Mouse (Mus musculus): ENCODE results near the gene Mal. TPM values are rescaled to one million over a fixed set of nuclear protein-coding genes. Genes with fewer than 3 reads are reported as not detected.

Mal gene
- polyA plus RNA-seq, 1 experiment, result 180 TPM

DNA sequence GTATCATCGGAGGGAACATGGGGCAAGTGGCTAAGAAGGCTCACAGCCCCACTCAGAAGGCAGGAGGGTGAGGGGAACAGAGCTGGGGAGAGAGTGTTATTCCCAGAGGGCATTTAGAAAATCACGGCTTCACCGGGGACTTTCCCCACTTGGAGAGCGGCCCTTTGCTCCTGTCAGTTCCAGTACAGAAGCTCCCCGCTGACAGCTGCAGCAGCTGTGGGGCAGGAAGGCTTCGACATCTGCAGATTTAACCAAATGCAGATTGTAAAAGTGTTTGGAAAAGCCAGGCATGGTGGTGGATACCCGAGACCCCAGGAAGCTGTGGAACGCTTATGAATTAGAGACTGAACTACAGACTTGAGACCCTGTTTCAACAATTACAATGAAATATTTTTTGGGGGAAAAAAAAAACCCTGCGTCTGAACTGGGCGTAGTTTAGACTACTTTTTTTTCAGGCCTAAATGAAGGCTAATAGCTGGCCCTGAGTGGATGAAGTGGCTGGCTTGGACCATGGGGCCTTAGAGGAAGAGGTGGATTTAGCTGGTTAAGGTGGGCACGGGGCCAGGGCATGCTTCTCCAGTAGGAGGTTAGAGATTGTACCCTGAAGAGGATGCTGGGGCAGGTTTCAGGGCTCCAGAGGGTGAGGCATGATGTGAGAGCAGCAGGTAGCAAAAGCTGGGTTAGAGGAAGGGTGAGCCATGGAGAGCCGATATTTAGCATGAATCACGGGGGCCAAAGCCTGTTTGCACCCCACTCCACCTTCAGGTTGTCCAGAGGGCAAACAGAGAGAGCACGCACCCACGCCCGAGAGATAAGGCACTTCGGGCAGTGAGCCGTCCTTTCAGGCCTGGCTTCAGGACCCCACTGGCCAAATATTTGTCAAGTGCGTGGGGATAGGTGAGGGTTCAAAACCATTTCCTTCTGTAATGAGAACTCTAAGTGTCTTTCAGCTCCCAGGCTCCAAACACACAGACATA, 12.5 kb downstream of the Mal start:
- Histone ChIP-seq H3K4me3 (replicated peaks; ENCODE audit: insufficient read depth, low read depth, low read length) (no peak overlapping the region), H3K27ac (ENCODE audit: insufficient read depth, low read length) (no peak overlapping the region), H3K27me3 (ENCODE audit: control insufficient read depth, insufficient read depth, low read length) (no peaks in the 10 kb centered on the region), H3K4me1 (ENCODE audit: control insufficient read depth, insufficient read depth, low read length) (no peaks in the 10 kb centered on the region)
- no peak for TF ChIP-seq POLR2A (IDR thresholded peaks at IDR 0.05; ENCODE audit: borderline replicate concordance, insufficient read depth, low read length)
- no peak for TF ChIP-seq CTCF (IDR thresholded peaks at IDR 0.05; ENCODE audit: borderline replicate concordance, insufficient read depth, low read depth, low read length)
- 65% methylated on average over 19 of the region's 19 CpGs for WGBS
- no peak for DNase-seq

DNA sequence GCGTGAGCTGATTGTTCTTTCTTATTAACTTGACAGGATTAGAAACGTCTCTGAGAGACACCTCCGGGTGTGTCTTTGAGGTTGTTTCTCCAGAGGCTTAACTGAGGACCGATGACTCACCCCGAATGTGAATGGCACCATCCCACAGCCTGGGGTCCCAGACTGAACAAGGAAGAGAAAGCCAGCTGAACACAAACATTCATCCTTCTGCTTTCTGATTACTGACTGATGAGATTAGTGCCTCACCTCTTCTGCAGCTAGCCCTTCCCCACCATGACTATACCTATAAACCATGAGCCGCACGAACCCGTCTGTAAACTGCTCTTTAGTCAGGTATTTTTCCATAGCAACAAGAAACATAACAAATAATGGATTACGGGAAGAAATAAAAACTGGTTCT, 17.5 kb downstream of the Mal start:
- no peaks in the 10 kb centered on the region for H3K4me1 ChIP-seq (ENCODE audit: control insufficient read depth, insufficient read depth, low read length)
- H3K27me3 ChIP-seq (ENCODE audit: control insufficient read depth, insufficient read depth, low read length), result no peaks in the 10 kb centered on the region
- WGBS, result 74% methylated on average over 9 of the region's 9 CpGs
- H3K4me3 ChIP-seq (replicated peaks; ENCODE audit: insufficient read depth, low read depth, low read length), result no peak overlapping the region
- H3K27ac ChIP-seq (ENCODE audit: insufficient read depth, low read length), result no peak overlapping the region
- no peak for DNase-seq
- no peak for TF ChIP-seq CTCF (IDR thresholded peaks at IDR 0.05; ENCODE audit: borderline replicate concordance, insufficient read depth, low read depth, low read length)
- TF ChIP-seq POLR2A (IDR thresholded peaks at IDR 0.05; ENCODE audit: borderline replicate concordance, insufficient read depth, low read length), result no peak

DNA sequence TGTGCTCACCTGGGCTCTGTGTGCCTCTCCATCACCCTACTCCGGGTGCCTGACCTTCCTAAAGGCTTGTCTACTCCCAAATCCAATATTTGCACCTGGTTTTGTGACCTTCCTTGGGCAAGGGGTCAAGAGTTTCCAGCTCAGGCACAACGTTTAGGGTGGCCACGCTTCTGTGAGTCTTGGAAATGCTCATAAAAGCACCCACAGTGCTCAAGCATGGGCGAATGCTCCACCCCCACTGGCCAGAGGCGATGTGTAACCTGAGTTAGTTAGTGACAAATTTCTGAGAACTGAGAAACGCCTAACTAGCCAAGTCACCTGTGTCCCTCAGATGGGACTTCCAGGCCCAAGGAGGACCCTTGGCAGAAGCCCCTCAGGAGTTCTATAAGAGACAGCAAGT, 20.9 kb downstream of the Mal start:
- H3K4me3 ChIP-seq (replicated peaks; ENCODE audit: insufficient read depth, low read depth, low read length), result no peak overlapping the region
- DNase-seq, result no peak
- TF ChIP-seq CTCF (IDR thresholded peaks at IDR 0.05; ENCODE audit: borderline replicate concordance, insufficient read depth, low read depth, low read length) (no peak), POLR2A (IDR thresholded peaks at IDR 0.05; ENCODE audit: borderline replicate concordance, insufficient read depth, low read length) (no peak)
- 67% methylated on average over 6 of the region's 6 CpGs for WGBS
- H3K27ac ChIP-seq (ENCODE audit: insufficient read depth, low read length), result no peak overlapping the region
- no peaks in the 10 kb centered on the region for H3K4me1 ChIP-seq (ENCODE audit: control insufficient read depth, insufficient read depth, low read length)
- H3K27me3 ChIP-seq (ENCODE audit: control insufficient read depth, insufficient read depth, low read length), result no peaks in the 10 kb centered on the region; the same call in 1 of the 2 replicates

DNA sequence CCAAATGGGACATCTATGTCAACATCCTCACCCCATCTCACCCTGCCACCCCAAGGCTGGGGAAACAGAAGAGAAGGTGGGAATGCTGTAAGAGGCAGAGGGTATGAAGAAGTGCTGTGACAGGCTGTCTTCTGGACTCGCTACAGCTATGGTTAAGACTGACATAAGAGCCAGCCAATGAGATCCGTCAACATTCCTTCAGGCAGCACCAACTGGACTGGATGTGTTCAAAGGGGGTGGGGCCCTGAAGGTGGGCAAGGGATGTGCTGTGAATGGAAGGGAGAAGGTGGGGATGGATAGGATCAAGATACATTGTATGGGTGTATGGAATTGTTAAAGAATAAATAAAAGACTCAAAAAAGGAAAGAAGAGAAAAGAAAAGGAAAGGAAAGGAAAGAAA, 23.9 kb downstream of the Mal start:
- WGBS, result 71% methylated on average over 2 of the region's 2 CpGs
- Histone ChIP-seq H3K4me3 (replicated peaks; ENCODE audit: insufficient read depth, low read depth, low read length) (no peak overlapping the region), H3K27me3 (ENCODE audit: control insufficient read depth, insufficient read depth, low read length) (no peaks in the 10 kb centered on the region; the same call in 1 of the 2 replicates), H3K27ac (ENCODE audit: insufficient read depth, low read length) (no peak overlapping the region), H3K4me1 (ENCODE audit: control insufficient read depth, insufficient read depth, low read length) (peaks cover 6% of the 10 kb centered on the region)
- TF ChIP-seq CTCF (IDR thresholded peaks at IDR 0.05; ENCODE audit: borderline replicate concordance, insufficient read depth, low read depth, low read length) (no peak), POLR2A (IDR thresholded peaks at IDR 0.05; ENCODE audit: borderline replicate concordance, insufficient read depth, low read length) (no peak)
- DNase-seq, result no peak

DNA sequence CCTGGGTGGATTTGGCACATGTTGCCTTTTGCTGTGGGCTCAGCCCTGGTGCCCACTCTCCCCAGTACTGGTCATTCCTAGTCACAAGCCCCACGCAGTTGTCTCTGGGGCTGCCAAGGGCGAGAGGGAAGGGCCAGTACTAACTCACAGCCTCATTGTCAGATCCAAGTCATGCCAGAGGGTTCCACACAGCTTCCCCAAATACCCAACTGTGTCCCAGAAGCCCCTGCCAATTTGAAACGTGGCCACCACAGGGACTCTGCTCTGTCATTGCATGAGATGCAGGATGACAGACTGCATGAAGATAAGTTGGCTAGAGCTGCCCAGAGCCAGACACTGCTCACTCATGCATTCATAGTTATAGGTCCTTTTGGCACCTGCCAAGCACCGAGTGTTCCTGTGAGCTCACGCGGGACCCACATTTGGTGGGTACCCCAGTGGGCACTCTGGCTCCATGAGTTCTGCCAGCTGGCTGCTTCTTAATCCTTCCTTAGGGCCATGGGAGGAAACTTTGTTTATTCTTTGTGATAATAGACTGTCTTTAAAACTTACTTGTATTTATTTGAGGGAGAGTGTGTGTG, 28.4 kb downstream of the Mal start:
- Histone ChIP-seq H3K4me3 (replicated peaks; ENCODE audit: insufficient read depth, low read depth, low read length) (no peak overlapping the region), H3K4me1 (ENCODE audit: control insufficient read depth, insufficient read depth, low read length) (peaks cover 6% of the 10 kb centered on the region), H3K27me3 (ENCODE audit: control insufficient read depth, insufficient read depth, low read length) (no peaks in the 10 kb centered on the region; the same call in 1 of the 2 replicates), H3K27ac (ENCODE audit: insufficient read depth, low read length) (peak overlapping the region; percentile 35; the same call in 1 of the 2 replicates)
- WGBS, result 6% methylated on average over 6 of the region's 6 CpGs
- no peak for TF ChIP-seq CTCF (IDR thresholded peaks at IDR 0.05; ENCODE audit: borderline replicate concordance, insufficient read depth, low read depth, low read length)
- TF ChIP-seq POLR2A (IDR thresholded peaks at IDR 0.05; ENCODE audit: borderline replicate concordance, insufficient read depth, low read length), result no peak
- peak in 1 of 2 experiments; percentile 47 for DNase-seq

DNA sequence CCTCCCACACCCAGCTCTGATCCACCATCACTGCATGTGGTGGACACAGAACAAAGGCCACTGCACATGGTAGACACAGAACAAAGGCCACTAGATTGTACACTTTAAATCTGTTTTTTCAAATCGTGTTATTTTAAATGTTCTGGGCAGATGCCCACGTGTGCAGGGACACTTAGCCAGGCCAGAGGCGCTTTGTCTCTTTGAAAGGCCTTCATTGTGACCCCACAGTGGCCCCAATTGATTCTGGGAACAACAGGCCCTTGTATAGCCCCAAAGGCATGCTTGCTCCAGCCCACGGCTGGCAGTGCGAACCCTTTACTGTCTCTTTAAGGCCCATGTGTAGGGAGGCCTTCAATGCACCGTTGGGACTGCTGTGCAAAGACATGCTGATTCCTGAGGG, 29.1 kb downstream of the Mal start:
- TF ChIP-seq POLR2A (IDR thresholded peaks at IDR 0.05; ENCODE audit: borderline replicate concordance, insufficient read depth, low read length), result no peak
- DNase-seq, result peak in 1 of 2 experiments; percentile 30
- no peaks in the 10 kb centered on the region for H3K27me3 ChIP-seq (ENCODE audit: control insufficient read depth, insufficient read depth, low read length)
- no peak overlapping the region for H3K27ac ChIP-seq (ENCODE audit: insufficient read depth, low read length)
- WGBS, result 56% methylated on average over 6 of the region's 6 CpGs
- H3K4me1 ChIP-seq (ENCODE audit: control insufficient read depth, insufficient read depth, low read length), result peaks cover 6% of the 10 kb centered on the region
- no peak overlapping the region for H3K4me3 ChIP-seq (replicated peaks; ENCODE audit: insufficient read depth, low read depth, low read length)

DNA sequence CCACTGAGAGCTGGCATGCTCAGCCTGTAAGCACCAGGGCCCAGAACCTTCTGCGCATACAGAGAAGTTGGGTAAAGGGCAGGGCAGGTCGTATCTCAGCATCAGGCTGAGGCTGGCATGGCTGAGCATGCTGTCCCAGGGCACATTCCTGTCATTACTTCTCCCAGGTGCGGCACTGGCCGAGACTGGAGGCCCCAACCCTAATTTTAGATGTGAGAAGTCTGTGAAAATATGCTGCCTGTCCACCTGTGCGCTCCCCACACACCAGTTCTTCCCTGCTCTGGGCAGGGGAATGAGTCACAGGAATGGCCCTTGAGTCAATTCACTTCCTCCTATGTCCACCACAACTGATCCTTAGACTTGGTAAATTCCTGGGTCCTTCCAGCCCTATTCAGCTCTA, 30.8 kb downstream of the Mal start:
- TF ChIP-seq POLR2A (IDR thresholded peaks at IDR 0.05; ENCODE audit: borderline replicate concordance, insufficient read depth, low read length) (no peak), CTCF (IDR thresholded peaks at IDR 0.05; ENCODE audit: borderline replicate concordance, insufficient read depth, low read depth, low read length) (no peak)
- 68% methylated on average over 5 of the region's 5 CpGs for WGBS
- DNase-seq, result no peak

DNA sequence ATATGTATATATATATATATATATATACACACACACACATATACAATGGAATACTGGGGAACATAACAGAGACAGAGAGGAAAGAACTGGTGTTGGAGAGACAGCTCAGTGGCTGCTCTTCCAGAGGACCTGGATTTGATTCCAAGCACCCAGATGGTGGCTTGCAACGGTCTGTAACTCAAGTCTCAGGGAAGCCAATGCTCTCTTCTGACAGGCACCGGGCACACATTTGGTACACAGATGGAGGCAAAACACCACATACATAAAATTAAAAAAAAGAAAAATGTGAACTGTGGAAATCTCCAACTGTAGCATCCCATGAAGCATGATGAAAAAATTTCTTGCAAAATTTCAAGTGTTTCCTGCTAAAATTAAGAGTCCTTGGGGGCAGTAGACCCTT, 31.7 kb downstream of the Mal start:
- no peak for DNase-seq
- no peaks in the 10 kb centered on the region for H3K27me3 ChIP-seq (ENCODE audit: control insufficient read depth, insufficient read depth, low read length)
- H3K4me3 ChIP-seq (replicated peaks; ENCODE audit: insufficient read depth, low read depth, low read length), result no peak overlapping the region
- TF ChIP-seq POLR2A (IDR thresholded peaks at IDR 0.05; ENCODE audit: borderline replicate concordance, insufficient read depth, low read length), result no peak
- no peak for TF ChIP-seq CTCF (IDR thresholded peaks at IDR 0.05; ENCODE audit: borderline replicate concordance, insufficient read depth, low read depth, low read length)
- H3K4me1 ChIP-seq (ENCODE audit: control insufficient read depth, insufficient read depth, low read length), result peaks cover 6% of the 10 kb centered on the region
- no peak overlapping the region for H3K27ac ChIP-seq (ENCODE audit: insufficient read depth, low read length)
- WGBS, result 48% methylated on average over 2 of the region's 2 CpGs

More for the DNA sequence above, 30.8 kb downstream of the Mal start:
- Histone ChIP-seq H3K4me1 (ENCODE audit: control insufficient read depth, insufficient read depth, low read length) (peaks cover 6% of the 10 kb centered on the region), H3K4me3 (replicated peaks; ENCODE audit: insufficient read depth, low read depth, low read length) (no peak overlapping the region), H3K27me3 (ENCODE audit: control insufficient read depth, insufficient read depth, low read length) (no peaks in the 10 kb centered on the region), H3K27ac (ENCODE audit: insufficient read depth, low read length) (no peak overlapping the region)

All from cerebellum, adult 2 months (tissue).